Mouse (Mus musculus) heart, adult 18-20 months (tissue): ENCODE results near the gene Il6st. TPM values are rescaled to one million over a fixed set of nuclear protein-coding genes. Genes with fewer than 3 reads are reported as not detected.

Experiments
- DNase-seq, 2 experiments: peaks; one replicate each; pipeline ENCODE4 v3.0.0; 2021 to 2022; ENCODE audit warnings: mixed read lengths in 1 of 2
- total RNA-seq, 2 experiments: library from RNA; stranded (reverse); gene quantifications; 2 replicates each; pipeline ENCODE4 v1.2.3; 2021

The Il6st gene
- total RNA-seq, 2 experiments from 2014 or later, result 212 to 240 TPM

- DNase-seq, result peak in 1 of 2 experiments; percentile 33
Observed at GRCm38 (mm10) chr13:112442867-112443529, 20.9 kb upstream of the Il6st start.

- no peak for DNase-seq
Observed at GRCm38 (mm10) chr13:112447108-112447665, 16.7 kb upstream of the Il6st start.

- DNase-seq, result no peak
Observed at GRCm38 (mm10) chr13:112450210-112450609, 13.7 kb upstream of the Il6st start.

GRCm38 (mm10) chr13:112457366-112457765, 6.5 kb upstream of the Il6st start:
- no peak for DNase-seq

- DNase-seq, result no peak
Observed at GRCm38 (mm10) chr13:112458016-112458415, 5.9 kb upstream of the Il6st start.

- no peak for DNase-seq
Observed at GRCm38 (mm10) chr13:112458435-112459018, 5.3 kb upstream of the Il6st start.

GRCm38 (mm10) chr13:112459956-112460355, 3.9 kb upstream of the Il6st start:
- no peak for DNase-seq

GRCm38 (mm10) chr13:112462411-112462987, 1.4 kb upstream of the Il6st start:
- no peak for DNase-seq

- DNase-seq, result no peak
Observed at GRCm38 (mm10) chr13:112463337-112463802, 500 bp upstream of the Il6st start.

- DNase-seq, result peak; percentile 49 to 65
Observed at GRCm38 (mm10) chr13:112464626-112465287, 887 bp downstream of the Il6st start.

- peak in 1 of 2 experiments; percentile 34 for DNase-seq
Observed at GRCm38 (mm10) chr13:112465585-112465984, 1.7 kb downstream of the Il6st start.

- peak; percentile 20 to 46 for DNase-seq
Observed at GRCm38 (mm10) chr13:112466136-112466945, 2.5 kb downstream of the Il6st start.

GRCm38 (mm10) chr13:112466946-112467255, 3.0 kb downstream of the Il6st start:
- no peak for DNase-seq

- DNase-seq, result no peak
Observed at GRCm38 (mm10) chr13:112467384-112467783, 3.5 kb downstream of the Il6st start.

- DNase-seq, result no peak
Observed at GRCm38 (mm10) chr13:112469491-112469890, 5.6 kb downstream of the Il6st start.

- no peak for DNase-seq
Observed at GRCm38 (mm10) chr13:112471201-112471600, 7.3 kb downstream of the Il6st start.

- no peak for DNase-seq
Observed at GRCm38 (mm10) chr13:112472401-112473023, 8.6 kb downstream of the Il6st start.

GRCm38 (mm10) chr13:112473757-112474755, 10.2 kb downstream of the Il6st start:
- DNase-seq, result no peak

GRCm38 (mm10) chr13:112479032-112479431, 15.2 kb downstream of the Il6st start:
- no peak for DNase-seq

- no peak for DNase-seq
Observed at GRCm38 (mm10) chr13:112479926-112480325, 16.1 kb downstream of the Il6st start.
